Mouse (Mus musculus) forebrain, embryonic 11.5 days (tissue): Measurements from ENCODE around the gene Cdkn1a. TPM values are rescaled to one million over a fixed set of nuclear protein-coding genes. Genes with fewer than 3 reads are reported as not detected.

ENCODE experiments used
- ATAC-seq: fragments of 200-750 bp; cut with Nextera tagmentation; replicated peaks from 2 replicates; pipeline ENCODE4 v1.8.0; 2017; ENCODE audit warnings: moderate TSS enrichment; ENCODE audit not compliant: low FRiP score
- DNase-seq: peaks from one replicate; pipeline ENCODE4 v3.0.0-alpha.2; 2017; ENCODE audit warnings: low spot score
- H3K27ac ChIP-seq: fragments of 300-500 bp; sonication (generic); 2 replicates; pipeline ENCODE4 v1.5.1; 2014; ENCODE audit warnings: low read depth, low read length
- H3K27me3 ChIP-seq: fragments of 300-500 bp; sonication (generic); 2 replicates; pipeline ENCODE4 v1.6.1; 2014; ENCODE audit warnings: mild to moderate bottlenecking, low read length, mixed read lengths; ENCODE audit not compliant: control insufficient read depth, insufficient read depth
- H3K36me3 ChIP-seq: fragments of 300-500 bp; sonication (generic); 2 replicates; pipeline ENCODE4 v1.6.1; 2014; ENCODE audit warnings: mild to moderate bottlenecking, low read length, moderate library complexity, mixed read lengths; ENCODE audit not compliant: control insufficient read depth, insufficient read depth
- H3K4me1 ChIP-seq: fragments of 300-500 bp; sonication (generic); replicated peaks from 2 replicates; pipeline ENCODE4 v1.6.1; 2014; ENCODE audit warnings: low read length, mixed read lengths; ENCODE audit not compliant: control insufficient read depth, insufficient read depth
- H3K4me2 ChIP-seq: fragments of 300-500 bp; sonication (generic); 2 replicates; pipeline ENCODE4 v1.6.1; 2014; ENCODE audit warnings: low read depth, mild to moderate bottlenecking, low read length, moderate library complexity, mixed read lengths; ENCODE audit not compliant: severe bottlenecking
- H3K4me3 ChIP-seq: fragments of 300-500 bp; sonication (generic); 2 replicates; pipeline ENCODE4 v1.5.1; 2014; ENCODE audit warnings: low read depth, low read length
- H3K9ac ChIP-seq: fragments of 300-500 bp; sonication (generic); 2 replicates; pipeline ENCODE4 v1.6.1; 2014; ENCODE audit warnings: low read length
- H3K9me3 ChIP-seq: fragments of 300-500 bp; sonication (generic); 2 replicates; pipeline ENCODE4 v1.6.1; 2016; ENCODE audit warnings: low read length, mixed read lengths; ENCODE audit not compliant: control insufficient read depth
- WGBS: fragments of 180-500 bp; shearing (Covaris S2); extraction: QIAGEN DNeasy Blood & Tissue Kit; methylation state at CpG from one replicate; pipeline ENCODE4 v1.1.7; 2014; 5-methylcytosine and 5-hydroxymethylcytosine counted together
- polyA plus RNA-seq: library from polyadenylated mRNA; unstranded; fragments of >200 nt; fragmentation: Nextera tagmentation; extraction: Ambion mirVana; gene quantifications from 2 replicates; pipeline ENCODE4 v1.2.1, GENCODE M21; 2014

Gene Cdkn1a
- polyA plus RNA-seq, 1 experiment from 2014 or later = 27.3 TPM

DNA sequence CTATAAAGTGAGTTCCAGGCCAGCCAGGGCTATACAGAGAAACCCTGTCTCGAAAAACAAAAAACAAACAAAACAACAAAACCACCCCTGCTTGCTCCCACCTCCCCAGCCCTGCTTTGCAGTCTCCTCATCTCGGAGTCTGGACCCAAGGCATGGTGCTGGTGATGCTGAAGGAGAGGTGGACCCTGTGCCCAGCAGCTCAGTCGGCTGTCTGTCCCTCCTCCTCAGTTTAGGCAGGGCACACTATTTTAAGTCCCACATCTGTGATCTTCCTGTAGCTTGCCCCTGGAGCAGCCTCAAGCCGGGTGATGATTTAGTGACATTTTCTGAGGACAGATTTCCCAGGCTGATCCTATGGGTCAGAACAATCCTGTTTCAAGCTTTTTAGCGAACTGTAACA, 35.2 kb upstream of the Cdkn1a start:
- no peaks in the 10 kb centered on the region for H3K27me3 ChIP-seq
- H3K4me2 ChIP-seq = no peak overlapping the region
- no peak overlapping the region for H3K9ac ChIP-seq
- H3K4me1 ChIP-seq = peaks cover 10% of the 10 kb centered on the region
- ATAC-seq (no peak), DNase-seq (peak; percentile 48)
- H3K9me3 ChIP-seq = no peaks in the 10 kb centered on the region
- H3K4me3 ChIP-seq = no peak overlapping the region
- WGBS = 72% methylated on average over 5 of the region's 5 CpGs
- no peaks in the 10 kb centered on the region for H3K36me3 ChIP-seq
- H3K27ac ChIP-seq = no peak overlapping the region

DNA sequence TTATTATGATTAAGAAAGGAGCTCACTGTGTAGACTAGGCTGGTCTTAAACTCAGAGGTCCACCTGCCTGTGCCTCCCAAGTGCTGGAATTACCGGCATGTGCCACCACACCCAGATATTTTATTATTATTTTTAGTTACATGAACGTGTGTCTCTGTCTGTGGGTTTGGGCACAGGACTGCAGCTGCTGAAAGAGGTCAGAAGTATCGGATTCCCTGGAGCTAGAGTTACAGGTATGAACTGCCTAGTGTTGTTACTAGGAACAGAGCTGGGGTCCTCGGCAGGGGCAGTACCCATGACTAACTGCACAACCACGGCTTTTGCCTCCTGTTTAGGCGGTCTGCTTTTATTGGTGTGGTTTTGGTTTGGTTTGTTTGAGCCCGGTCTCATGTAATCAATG, 34.6 kb upstream of the Cdkn1a start:
- no peaks in the 10 kb centered on the region for H3K9me3 ChIP-seq
- H3K36me3 ChIP-seq = no peaks in the 10 kb centered on the region
- H3K4me2 ChIP-seq = no peak overlapping the region
- H3K27me3 ChIP-seq = no peaks in the 10 kb centered on the region
- DNase-seq (no peak), ATAC-seq (no peak)
- H3K4me3 ChIP-seq = no peak overlapping the region
- H3K27ac ChIP-seq = no peak overlapping the region
- WGBS = 52% methylated on average over 7 of the region's 7 CpGs
- H3K9ac ChIP-seq = no peak overlapping the region
- H3K4me1 ChIP-seq = peaks cover 10% of the 10 kb centered on the region

GRCm38 (mm10) chr17:29056699-29057151, 34.1 kb upstream of the Cdkn1a start:
- WGBS = 8% methylated on average over 8 of the region's 8 CpGs
- Histone ChIP-seq H3K4me1 (peaks cover 10% of the 10 kb centered on the region), H3K36me3 (no peaks in the 10 kb centered on the region), H3K4me3 (no peak overlapping the region), H3K27me3 (no peaks in the 10 kb centered on the region), H3K4me2 (no peak overlapping the region), H3K9me3 (no peaks in the 10 kb centered on the region), H3K27ac (no peak overlapping the region), H3K9ac (no peak overlapping the region)
- ATAC-seq = no peak
- peak; percentile 63 for DNase-seq

- H3K36me3 ChIP-seq = no peaks in the 10 kb centered on the region
- H3K27ac ChIP-seq = no peak overlapping the region
- DNase-seq (no peak), ATAC-seq (no peak)
- H3K4me2 ChIP-seq = no peak overlapping the region
- WGBS = 85% methylated on average over 11 of the region's 11 CpGs
- H3K4me1 ChIP-seq = peaks cover 10% of the 10 kb centered on the region
- H3K9ac ChIP-seq = no peak overlapping the region
- H3K9me3 ChIP-seq = no peaks in the 10 kb centered on the region
- H3K4me3 ChIP-seq = no peak overlapping the region
- H3K27me3 ChIP-seq = no peaks in the 10 kb centered on the region
Measured at GRCm38 (mm10) chr17:29057361-29057890, 33.4 kb upstream of the Cdkn1a start.

- Histone ChIP-seq H3K4me1 (peaks cover 10% of the 10 kb centered on the region), H3K9me3 (no peaks in the 10 kb centered on the region), H3K27me3 (no peaks in the 10 kb centered on the region), H3K36me3 (no peaks in the 10 kb centered on the region), H3K4me3 (no peak overlapping the region), H3K4me2 (no peak overlapping the region), H3K27ac (no peak overlapping the region), H3K9ac (no peak overlapping the region)
- DNase-seq = no peak
- ATAC-seq = no peak
- 88% methylated on average over 10 of the region's 10 CpGs for WGBS
Measured at GRCm38 (mm10) chr17:29057961-29058360, 32.8 kb upstream of the Cdkn1a start.

GRCm38 (mm10) chr17:29058487-29058886, 32.3 kb upstream of the Cdkn1a start:
- H3K4me2 ChIP-seq = no peak overlapping the region

DNA sequence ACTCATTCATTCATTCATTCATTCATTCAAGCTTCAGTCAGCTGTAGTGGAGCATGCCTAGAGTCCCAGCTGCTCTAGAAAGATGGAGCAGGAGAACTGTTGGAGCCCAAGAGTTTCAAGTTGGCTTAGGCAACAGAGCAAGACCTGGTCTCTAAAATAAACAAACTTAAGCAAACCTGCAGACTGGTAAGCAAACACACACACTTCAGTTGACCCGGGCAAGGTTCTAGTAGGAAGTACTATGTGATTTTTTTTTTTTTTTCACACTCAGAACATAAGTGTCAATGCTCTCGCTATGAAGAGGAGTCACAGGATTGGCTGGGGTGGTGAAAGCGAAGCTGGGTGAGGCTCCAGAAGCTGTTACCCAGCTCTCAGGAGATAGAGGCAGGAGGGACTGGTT, 31.2 kb upstream of the Cdkn1a start:
- Histone ChIP-seq H3K4me2 (no peak overlapping the region), H3K4me3 (no peak overlapping the region), H3K36me3 (no peaks in the 10 kb centered on the region), H3K9ac (no peak overlapping the region), H3K4me1 (peaks cover 10% of the 10 kb centered on the region), H3K27me3 (no peaks in the 10 kb centered on the region), H3K9me3 (no peaks in the 10 kb centered on the region), H3K27ac (no peak overlapping the region)
- DNase-seq = no peak
- WGBS = 91% methylated on average over 3 of the region's 3 CpGs
- ATAC-seq = no peak

More at GRCm38 (mm10) chr17:29058487-29058886, 32.3 kb upstream of the Cdkn1a start:
- H3K4me1 ChIP-seq = peaks cover 10% of the 10 kb centered on the region
- H3K36me3 ChIP-seq = no peaks in the 10 kb centered on the region
- DNase-seq = no peak
- no peaks in the 10 kb centered on the region for H3K27me3 ChIP-seq
- no peak overlapping the region for H3K9ac ChIP-seq
- H3K4me3 ChIP-seq = no peak overlapping the region
- H3K27ac ChIP-seq = no peak overlapping the region
- no peak for ATAC-seq
- H3K9me3 ChIP-seq = no peaks in the 10 kb centered on the region
- 85% methylated on average over 8 of the region's 8 CpGs for WGBS

DNA sequence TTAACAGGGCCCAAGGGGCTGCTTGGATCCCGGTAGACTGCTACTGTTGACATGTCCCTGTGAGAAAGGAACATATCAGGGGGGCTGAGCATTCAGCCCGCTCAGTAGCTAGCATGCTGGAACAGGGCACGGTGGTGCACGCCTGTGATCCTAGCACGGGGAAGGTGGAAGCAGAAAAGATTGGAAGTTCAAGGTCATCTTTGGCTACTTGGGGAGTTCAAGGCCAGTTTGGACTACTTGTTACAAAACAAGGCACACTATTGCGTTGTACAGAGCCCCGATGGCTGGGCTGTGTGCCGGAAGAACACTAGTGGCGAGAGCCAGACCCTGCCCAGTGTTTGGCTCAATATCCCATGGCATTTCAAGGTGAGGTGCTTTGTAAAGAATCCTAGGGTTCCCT, 29.8 kb upstream of the Cdkn1a start:
- DNase-seq = no peak
- Histone ChIP-seq H3K36me3 (no peaks in the 10 kb centered on the region), H3K4me3 (no peak overlapping the region), H3K27me3 (no peaks in the 10 kb centered on the region), H3K27ac (no peak overlapping the region), H3K9me3 (no peaks in the 10 kb centered on the region), H3K4me1 (peaks cover 10% of the 10 kb centered on the region), H3K4me2 (no peak overlapping the region), H3K9ac (no peak overlapping the region)
- ATAC-seq = no peak
- 93% methylated on average over 9 of the region's 9 CpGs for WGBS
